Mouse (Mus musculus) bone marrow macrophage, adult 2 months (primary cell): ENCODE measurements around the gene Pigu. TPM values are rescaled to one million over a fixed set of nuclear protein-coding genes. Genes with fewer than 3 reads are reported as not detected.
A peak's percentile ranks its signal among the peaks of the same experiment; 100 is the strongest.

Source experiments
- H3K27ac ChIP-seq: 2 replicates; pipeline ENCODE4 v1.5.1; 2012; ENCODE audit warnings: low read depth, low read length; ENCODE audit not compliant: insufficient read depth
- H3K4me1 ChIP-seq: 2 replicates; pipeline ENCODE4 v1.6.1; 2012; ENCODE audit warnings: low read length; ENCODE audit not compliant: control insufficient read depth, insufficient read depth
- H3K4me3 ChIP-seq: 2 replicates; pipeline ENCODE4 v1.5.1; 2012; ENCODE audit warnings: mild to moderate bottlenecking, low read length, moderate library complexity; ENCODE audit not compliant: insufficient read depth
- CTCF ChIP-seq: IDR thresholded peaks from 2 replicates; pipeline ENCODE4 v1.5.1; 2012; ENCODE audit warnings: low read depth, mild to moderate bottlenecking, low read length, moderate library complexity
- POLR2A ChIP-seq: IDR thresholded peaks from 2 replicates; pipeline ENCODE4 v1.6.1; 2012; ENCODE audit warnings: mild to moderate bottlenecking, low read depth, low read length, borderline replicate concordance
- polyA plus RNA-seq: library from polyadenylated mRNA; stranded (reverse); fragments of >200 nt; gene quantifications from 2 replicates; pipeline ENCODE4 v1.2.4, GENCODE M21; 2012; ENCODE audit not compliant: missing spikeins, insufficient read depth, insufficient read length

The Pigu gene
- 36.7 and 41.7 TPM in 2 replicates for polyA plus RNA-seq

GRCm38 (mm10) chr2:155356971-155357591 lies at the start of gene Pigu:
TSS of gene Pigu (minus strand) at chr2:155357430.
- TF ChIP-seq POLR2A (no peak), CTCF (no peak)
- Histone ChIP-seq H3K27ac (no peak within 1 kb of the TSS), H3K4me1 (peaks cover 8% of the 10 kb centered on the region), H3K4me3 (peak within 1 kb of the TSS; percentile 87)

- H3K27ac ChIP-seq: peak overlapping the region; percentile 100
- TF ChIP-seq CTCF: no peak
- no peak for TF ChIP-seq POLR2A
- peaks cover 47% of the 10 kb centered on the region for H3K4me1 ChIP-seq
- no peak overlapping the region for H3K4me3 ChIP-seq
Observed at GRCm38 (mm10) chr2:155404635-155405034, 47.4 kb upstream of the Pigu start.

GRCm38 (mm10) chr2:155401926-155402325 lies 44.7 kb upstream of the Pigu start:
- Histone ChIP-seq H3K4me1 (peaks cover 48% of the 10 kb centered on the region), H3K4me3 (no peak overlapping the region), H3K27ac (no peak overlapping the region)
- TF ChIP-seq POLR2A (no peak), CTCF (no peak)

- TF ChIP-seq CTCF: no peak
Observed at GRCm38 (mm10) chr2:155400276-155400675, 43.0 kb upstream of the Pigu start.

GRCm38 (mm10) chr2:155394586-155394985 lies 37.4 kb upstream of the Pigu start:
- TF ChIP-seq POLR2A (no peak), CTCF (no peak)
- Histone ChIP-seq H3K27ac (no peak overlapping the region), H3K4me3 (no peak overlapping the region), H3K4me1 (peaks cover 4% of the 10 kb centered on the region; the same call in 1 of the 2 replicates)

More at GRCm38 (mm10) chr2:155400276-155400675, 43.0 kb upstream of the Pigu start:
- H3K27ac ChIP-seq: no peak overlapping the region
- H3K4me1 ChIP-seq: peaks cover 32% of the 10 kb centered on the region
- no peak overlapping the region for H3K4me3 ChIP-seq

GRCm38 (mm10) chr2:155388573-155388972 lies 31.3 kb upstream of the Pigu start:
- no peak for TF ChIP-seq POLR2A
- TF ChIP-seq CTCF: no peak
- no peak overlapping the region for H3K27ac ChIP-seq
- peaks cover 2% of the 10 kb centered on the region; the same call in 1 of the 2 replicates for H3K4me1 ChIP-seq
- no peak overlapping the region for H3K4me3 ChIP-seq

- H3K27ac ChIP-seq: no peak overlapping the region
- H3K4me1 ChIP-seq: peaks cover 13% of the 10 kb centered on the region
- H3K4me3 ChIP-seq: no peak overlapping the region
- TF ChIP-seq POLR2A: no peak
- TF ChIP-seq CTCF: no peak
Observed at GRCm38 (mm10) chr2:155387052-155387451, 29.8 kb upstream of the Pigu start.

GRCm38 (mm10) chr2:155386534-155386899 lies 29.3 kb upstream of the Pigu start:
- Histone ChIP-seq H3K4me3 (no peak overlapping the region), H3K4me1 (peaks cover 13% of the 10 kb centered on the region), H3K27ac (no peak overlapping the region)
- TF ChIP-seq CTCF: no peak
- TF ChIP-seq POLR2A: no peak

- TF ChIP-seq POLR2A: no peak
- no peak for TF ChIP-seq CTCF
- Histone ChIP-seq H3K4me3 (no peak overlapping the region), H3K4me1 (peaks cover 15% of the 10 kb centered on the region), H3K27ac (no peak overlapping the region)
Observed at GRCm38 (mm10) chr2:155385731-155386533, 28.7 kb upstream of the Pigu start.

- H3K27ac ChIP-seq: no peak overlapping the region
- H3K4me1 ChIP-seq: peaks cover 15% of the 10 kb centered on the region
- TF ChIP-seq POLR2A (no peak), CTCF (peak; percentile 78)
- H3K4me3 ChIP-seq: no peak overlapping the region
Observed at GRCm38 (mm10) chr2:155385090-155385489, 27.9 kb upstream of the Pigu start.
